In the genomic region with DNA sequence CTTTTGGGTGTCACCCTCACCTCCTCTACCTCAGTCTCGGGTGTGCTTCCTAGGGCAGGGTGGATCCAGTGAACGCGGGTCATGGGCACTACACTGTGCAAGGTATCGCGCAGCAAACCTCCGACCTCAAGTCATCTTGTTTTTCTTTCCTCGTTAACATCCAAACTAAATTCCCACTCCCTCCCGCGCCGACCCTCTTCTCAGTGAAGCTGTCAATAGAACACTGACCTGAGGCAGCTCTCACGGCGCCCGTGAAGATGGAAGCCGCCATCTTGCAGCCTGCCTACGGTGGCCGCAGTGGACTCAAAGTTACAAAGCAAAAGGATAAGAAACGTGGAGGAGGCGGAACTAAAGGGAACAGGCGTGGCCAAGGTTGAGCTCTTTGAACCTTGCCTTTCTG, we compare ENCODE assay signal across 1 mouse cellular context.
TF ChIP-seq lines count a peak whose summit lies in the region.

No protein-coding gene starts in this region.

TF ChIP-seq in MEL, 35 proteins besides CTCF, POLR2A, EP300 and RAD21 (continued from another document):
- TF ChIP-seq USF2 (IDR thresholded peaks at IDR 0.05; ENCODE audit: borderline replicate concordance in 1 of 2, insufficient read depth in 1 of 2, low read depth in 1 of 2, low read length in 2 of 2) (no peak), GATA1 (IDR thresholded peaks at IDR 0.05; ENCODE audit: low read depth, low read length) (0 out of 2 replicates have a peak, but pooled peaks have one; percentile 12), SMC3 (IDR thresholded peaks at IDR 0.05; ENCODE audit: low read depth, low read length) (no peak), RCOR1 (IDR thresholded peaks at IDR 0.05; ENCODE audit: low read depth, low read length) (0 out of 2 replicates have a peak, but pooled peaks have one; percentile 41), BHLHE40 (IDR thresholded peaks at IDR 0.05; ENCODE audit: borderline replicate concordance, low read depth, low read length) (peak; percentile 71; the same call in 1 of the 2 replicates), MXI1 (IDR thresholded peaks at IDR 0.05; ENCODE audit: low read depth, low read length) (peak; percentile 99), TCF12 (IDR thresholded peaks at IDR 0.05; ENCODE audit: low read depth, low read length) (peak; percentile 72), JUND (IDR thresholded peaks at IDR 0.05; ENCODE audit: low read depth, low read length) (no peak), ETS1 (IDR thresholded peaks at IDR 0.05; ENCODE audit: low read depth, low read length) (peak; percentile 60; the same call in 1 of the 2 replicates), CHD1 (IDR thresholded peaks at IDR 0.05; ENCODE audit: low read depth, low read length) (peak; percentile 93), SIN3A (IDR thresholded peaks at IDR 0.05; ENCODE audit: low read length) (peak; percentile 99), MAFK (IDR thresholded peaks at IDR 0.05; ENCODE audit: borderline replicate concordance, low read depth, low read length) (no peak), KAT2A (conservative IDR thresholded peaks at IDR 0.05; ENCODE audit: low read depth, low read length) (peak; percentile 51; the same call in 1 of the 2 replicates), MEF2A (IDR thresholded peaks at IDR 0.05; ENCODE audit: extremely low read depth, insufficient replicate concordance, low read depth, low read length, poor library complexity, severe bottlenecking) (no peak), ZKSCAN1 (IDR thresholded peaks at IDR 0.05; ENCODE audit: low read depth, low read length) (no peak), E2F4 (IDR thresholded peaks at IDR 0.05; ENCODE audit: borderline replicate concordance, low read depth, low read length) (peak; percentile 63; the same call in 1 of the 2 replicates), TAL1 (IDR thresholded peaks at IDR 0.05; ENCODE audit: low read length) (no peak), MAX (IDR thresholded peaks at IDR 0.05; ENCODE audit: low read length) (peak; percentile 84)
